Mouse (Mus musculus) testis, adult 2 months (tissue): ENCODE measurements around the gene Kalrn. TPM values are rescaled to one million over a fixed set of nuclear protein-coding genes. Genes with fewer than 3 reads are reported as not detected.
A peak's percentile ranks its signal among the peaks of the same experiment; 100 is the strongest.

Experiments
- H3K27ac ChIP-seq: fragments of 200-500 bp; 2 replicates; pipeline ENCODE4 v1.5.1; 2012; ENCODE audit warnings: low read depth, low read length; ENCODE audit not compliant: control insufficient read depth, insufficient read depth
- H3K27me3 ChIP-seq: fragments of 200-500 bp; 2 replicates; pipeline ENCODE4 v1.6.1; 2012; ENCODE audit warnings: mild to moderate bottlenecking, low read length, moderate library complexity; ENCODE audit not compliant: control insufficient read depth, insufficient read depth
- H3K36me3 ChIP-seq: fragments of 200-500 bp; 2 replicates; pipeline ENCODE4 v1.6.1; 2012; ENCODE audit warnings: mild to moderate bottlenecking, low read length; ENCODE audit not compliant: control insufficient read depth, insufficient read depth
- H3K4me1 ChIP-seq: fragments of 200-500 bp; 2 replicates; pipeline ENCODE4 v1.6.1; 2012; ENCODE audit warnings: low read length; ENCODE audit not compliant: control insufficient read depth, insufficient read depth
- H3K4me3 ChIP-seq: fragments of 200-500 bp; 2 replicates; pipeline ENCODE4 v1.5.1; 2012; ENCODE audit warnings: low read depth, mild to moderate bottlenecking, low read length, moderate library complexity, mixed read lengths; ENCODE audit not compliant: control insufficient read depth
- CTCF ChIP-seq: fragments of 200-500 bp; IDR thresholded peaks from 2 replicates; pipeline ENCODE4 v1.5.1; 2012; ENCODE audit warnings: low read depth, mild to moderate bottlenecking, inconsistent platforms, low read length, moderate library complexity; ENCODE audit not compliant: control insufficient read depth, insufficient read depth, insufficient replicate concordance
- POLR2A ChIP-seq: fragments of 200-500 bp; IDR thresholded peaks from 2 replicates; pipeline ENCODE4 v1.6.1; 2012; ENCODE audit warnings: low read depth, mild to moderate bottlenecking, inconsistent platforms, low read length, moderate library complexity; ENCODE audit not compliant: control insufficient read depth
- polyA plus RNA-seq: library from polyadenylated mRNA; depleted of rRNA; stranded (reverse); fragments of >200 nt; gene quantifications from 2 replicates; pipeline ENCODE4 v1.2.3, GENCODE M21; 2012

Gene Kalrn
- polyA plus RNA-seq, 1 experiment = 5.7 TPM

- H3K36me3 ChIP-seq = no peaks in the 10 kb centered on the region
- peak overlapping the region; percentile 58 for H3K27ac ChIP-seq
- TF ChIP-seq CTCF (no peak), POLR2A (no peak)
- no peaks in the 10 kb centered on the region for H3K27me3 ChIP-seq
- H3K4me3 ChIP-seq = no peak overlapping the region
- H3K4me1 ChIP-seq = no peaks in the 10 kb centered on the region
Observed at GRCm38 (mm10) chr16:34236898-34237611, 336.3 kb downstream of the Kalrn start.

GRCm38 (mm10) chr16:34235086-34235485 is 338.2 kb downstream of the Kalrn start:
- Histone ChIP-seq H3K27ac (no peak overlapping the region), H3K27me3 (no peaks in the 10 kb centered on the region), H3K4me3 (no peak overlapping the region), H3K4me1 (no peaks in the 10 kb centered on the region), H3K36me3 (no peaks in the 10 kb centered on the region)
- TF ChIP-seq CTCF (no peak), POLR2A (no peak)

- no peaks in the 10 kb centered on the region for H3K4me1 ChIP-seq
- H3K4me3 ChIP-seq = no peak overlapping the region
- H3K36me3 ChIP-seq = no peaks in the 10 kb centered on the region
- no peak for TF ChIP-seq CTCF
- no peak for TF ChIP-seq POLR2A
- H3K27ac ChIP-seq = no peak overlapping the region
- H3K27me3 ChIP-seq = no peaks in the 10 kb centered on the region
Observed at GRCm38 (mm10) chr16:34231952-34232351, 341.4 kb downstream of the Kalrn start.

DNA sequence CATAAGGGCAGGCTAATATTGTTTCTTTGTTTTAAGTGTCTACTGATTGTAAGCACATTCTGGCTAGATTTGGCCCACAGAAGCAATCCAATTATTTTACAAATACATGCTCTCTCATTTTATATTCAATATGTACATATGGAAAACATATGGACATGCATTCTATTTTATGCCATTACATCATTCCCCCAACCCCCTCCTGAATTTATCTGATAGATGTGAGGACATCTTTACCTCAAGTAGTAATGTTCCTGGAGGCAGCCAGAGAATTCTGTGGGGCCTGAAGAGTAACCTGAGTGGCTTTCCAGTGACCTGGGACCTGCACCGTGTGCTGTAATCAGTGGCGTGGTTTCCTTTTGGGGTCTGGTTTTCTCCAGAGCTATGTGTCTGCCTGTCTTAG is 342.2 kb downstream of the Kalrn start:
- no peaks in the 10 kb centered on the region for H3K27me3 ChIP-seq
- no peak overlapping the region for H3K4me3 ChIP-seq
- H3K36me3 ChIP-seq = no peaks in the 10 kb centered on the region
- H3K27ac ChIP-seq = no peak overlapping the region
- H3K4me1 ChIP-seq = no peaks in the 10 kb centered on the region
- TF ChIP-seq CTCF = no peak
- TF ChIP-seq POLR2A = no peak

DNA sequence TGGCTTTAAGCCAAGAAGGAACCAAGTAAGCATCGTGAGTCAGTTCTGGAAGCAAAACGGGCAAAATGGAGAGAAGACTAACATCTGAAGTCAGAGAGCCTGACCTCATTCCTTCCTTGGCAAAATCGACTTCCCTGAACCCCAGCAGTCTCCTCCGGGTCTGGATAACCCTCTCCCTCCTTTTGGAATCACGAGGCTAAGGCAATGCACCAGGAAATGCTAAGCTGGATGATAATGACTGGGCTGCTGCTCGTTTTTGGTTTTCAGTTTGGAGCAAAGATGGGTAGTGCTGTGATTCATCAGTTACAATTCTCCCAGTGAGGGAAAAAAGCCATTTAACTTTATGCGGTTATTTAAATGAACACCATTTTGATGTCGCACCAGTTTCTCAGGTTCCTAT is 344.0 kb downstream of the Kalrn start:
- Histone ChIP-seq H3K36me3 (no peaks in the 10 kb centered on the region), H3K27ac (no peak overlapping the region), H3K27me3 (no peaks in the 10 kb centered on the region), H3K4me1 (no peaks in the 10 kb centered on the region), H3K4me3 (no peak overlapping the region)
- TF ChIP-seq CTCF = no peak
- no peak for TF ChIP-seq POLR2A

DNA sequence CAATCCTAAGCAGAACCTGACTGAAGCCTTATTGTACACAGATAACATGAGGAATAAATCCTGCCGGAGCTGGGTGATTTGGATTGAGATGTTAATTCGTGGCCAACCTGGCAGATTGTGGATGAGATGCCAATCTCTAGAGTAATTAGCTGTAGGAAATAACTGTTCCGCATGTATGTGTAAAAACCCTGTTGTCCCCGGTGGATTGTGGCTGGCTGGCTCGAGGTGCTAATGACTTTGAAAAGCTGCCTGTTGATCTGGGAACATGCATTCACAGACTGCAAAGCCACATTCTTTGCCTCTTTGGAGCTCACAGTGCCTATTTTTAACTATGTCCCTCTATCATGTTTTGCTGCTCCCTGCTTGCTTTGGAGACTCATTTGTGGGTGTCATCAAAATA is 344.7 kb downstream of the Kalrn start:
- no peak overlapping the region for H3K4me3 ChIP-seq
- H3K27ac ChIP-seq = no peak overlapping the region
- TF ChIP-seq POLR2A = no peak
- no peak for TF ChIP-seq CTCF
- no peaks in the 10 kb centered on the region for H3K36me3 ChIP-seq
- H3K4me1 ChIP-seq = no peaks in the 10 kb centered on the region
- no peaks in the 10 kb centered on the region for H3K27me3 ChIP-seq

DNA sequence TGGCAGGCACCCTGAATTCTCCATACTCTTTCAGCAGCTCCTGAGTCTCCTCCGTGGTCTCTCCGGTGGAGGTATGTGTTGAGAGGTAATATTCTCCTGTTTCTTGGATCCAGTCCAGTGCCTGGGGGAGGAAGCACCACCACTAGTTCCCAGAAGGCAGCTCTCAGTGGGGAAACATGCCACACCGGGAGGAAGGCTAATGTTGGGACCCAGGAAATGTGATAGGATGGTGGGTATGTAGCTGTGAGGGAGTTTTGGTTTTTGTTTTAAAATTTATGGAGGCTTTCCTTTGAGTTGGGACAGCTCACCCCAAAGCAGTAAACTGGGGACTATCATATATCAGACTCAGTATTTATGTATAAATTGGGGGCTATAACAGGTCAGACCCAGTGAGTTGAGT is 361.2 kb downstream of the Kalrn start:
- Histone ChIP-seq H3K27me3 (no peaks in the 10 kb centered on the region), H3K4me3 (no peak overlapping the region), H3K36me3 (no peaks in the 10 kb centered on the region), H3K4me1 (peaks cover 3% of the 10 kb centered on the region; the same call in 1 of the 2 replicates), H3K27ac (no peak overlapping the region)
- TF ChIP-seq POLR2A (no peak), CTCF (no peak)
